Mouse (Mus musculus) Muller cell, postnatal 12 days (primary cell): ENCODE data around the gene Ankub1.

Source experiments
- DNase-seq: peaks from one replicate; pipeline ENCODE4 v3.0.0-alpha.2; 2015; ENCODE audit errors: inconsistent ontology term

The Ankub1 gene

DNA sequence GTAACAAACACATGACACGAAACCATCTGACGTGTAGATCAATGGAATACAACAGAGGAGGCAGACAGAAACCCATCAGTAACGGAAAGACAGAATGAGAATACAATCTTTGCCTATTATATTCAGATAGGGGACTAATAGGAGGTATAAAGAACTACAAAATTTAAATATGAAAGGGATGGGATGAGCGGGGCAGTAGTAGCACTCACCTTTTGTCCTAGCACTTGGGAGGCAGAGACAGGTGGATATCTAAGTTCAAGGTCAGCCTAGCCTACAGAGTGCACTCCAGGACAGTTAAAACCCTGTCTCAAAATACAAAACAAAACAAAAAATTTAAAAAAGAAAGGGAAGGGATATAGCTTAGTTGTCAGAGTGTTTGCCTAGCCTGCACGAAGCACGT, 49.4 kb downstream of the Ankub1 start:
- DNase-seq = no peak

DNA sequence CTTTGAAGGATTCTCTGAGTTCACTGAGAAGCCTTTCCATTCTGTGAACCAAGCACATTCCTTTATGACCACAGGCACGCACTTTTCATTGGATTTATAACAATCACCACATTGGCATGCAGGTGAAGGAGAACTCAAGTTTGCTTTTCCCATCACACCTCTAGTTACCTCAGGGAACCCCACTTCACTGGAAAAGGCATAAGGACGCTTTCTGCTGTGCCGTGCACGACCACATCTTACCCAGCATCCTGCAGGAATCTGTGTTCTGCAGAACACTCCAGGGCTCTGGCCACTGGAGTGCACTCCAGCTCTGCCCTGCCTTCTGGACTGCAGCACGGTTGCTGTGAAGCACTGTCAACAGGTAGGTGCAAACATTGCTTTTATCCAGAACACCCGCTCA, 55.0 kb downstream of the Ankub1 start:
- no peak for DNase-seq

DNA sequence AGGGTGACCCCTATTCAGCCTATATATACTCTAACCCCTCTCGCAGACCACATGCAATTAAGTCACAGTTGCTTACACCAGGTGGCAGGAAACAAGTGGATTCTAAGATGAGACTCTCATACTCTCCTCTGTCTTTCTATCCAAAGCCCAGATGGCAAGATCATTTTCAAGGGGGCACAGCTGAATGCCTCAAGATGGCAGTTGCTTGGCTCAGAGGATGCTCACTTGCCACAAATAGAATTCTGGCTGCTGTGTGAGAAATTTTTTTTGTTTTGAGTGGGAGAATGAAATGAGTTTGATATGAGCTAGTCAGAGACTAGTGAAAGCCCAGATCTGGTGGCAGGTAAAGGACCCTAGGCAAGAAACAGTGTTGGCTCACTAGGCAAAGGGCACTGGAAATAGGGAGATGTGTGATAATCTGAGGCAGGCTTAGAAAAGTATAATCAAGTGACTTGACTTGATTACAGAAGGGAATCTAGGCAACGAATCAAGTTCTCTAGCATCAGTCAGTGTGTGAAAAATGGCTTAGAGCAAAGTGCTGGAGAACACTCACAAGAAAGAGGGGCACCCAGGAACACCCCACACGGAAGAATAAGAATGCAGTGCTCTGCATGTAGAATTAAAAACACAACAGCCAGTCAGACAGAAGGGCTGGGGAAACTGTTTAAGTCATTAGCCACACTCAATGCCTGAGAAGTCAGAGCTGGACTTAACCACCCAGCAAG, 57.7 kb downstream of the Ankub1 start:
- DNase-seq = no peak

DNA sequence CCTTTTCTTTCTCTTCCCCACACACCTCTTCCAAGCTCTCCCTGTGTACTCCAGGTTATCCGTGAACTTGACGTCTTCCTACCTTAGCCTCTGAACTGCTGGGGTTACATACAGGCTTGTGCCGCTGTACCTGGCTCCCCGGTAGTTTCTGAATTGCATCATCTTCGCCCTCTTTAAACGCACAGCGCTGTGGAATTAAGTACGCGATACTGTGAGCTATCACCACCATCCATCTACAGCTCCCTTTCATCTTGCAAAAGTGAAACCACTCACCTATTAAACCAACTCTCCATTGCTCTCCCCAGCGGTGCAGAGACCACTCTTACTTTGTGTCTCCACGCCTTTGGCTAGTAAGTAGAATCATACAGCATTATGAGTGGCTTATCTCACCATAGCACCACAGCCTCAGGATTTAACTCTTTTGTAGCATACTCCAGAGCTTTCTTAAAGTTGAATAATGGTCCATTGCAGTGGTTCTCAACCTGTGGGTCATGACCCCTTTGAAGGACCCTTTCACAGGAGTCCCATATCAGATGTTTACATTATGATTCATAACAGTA, 65.6 kb downstream of the Ankub1 start:
- no peak for DNase-seq

DNA sequence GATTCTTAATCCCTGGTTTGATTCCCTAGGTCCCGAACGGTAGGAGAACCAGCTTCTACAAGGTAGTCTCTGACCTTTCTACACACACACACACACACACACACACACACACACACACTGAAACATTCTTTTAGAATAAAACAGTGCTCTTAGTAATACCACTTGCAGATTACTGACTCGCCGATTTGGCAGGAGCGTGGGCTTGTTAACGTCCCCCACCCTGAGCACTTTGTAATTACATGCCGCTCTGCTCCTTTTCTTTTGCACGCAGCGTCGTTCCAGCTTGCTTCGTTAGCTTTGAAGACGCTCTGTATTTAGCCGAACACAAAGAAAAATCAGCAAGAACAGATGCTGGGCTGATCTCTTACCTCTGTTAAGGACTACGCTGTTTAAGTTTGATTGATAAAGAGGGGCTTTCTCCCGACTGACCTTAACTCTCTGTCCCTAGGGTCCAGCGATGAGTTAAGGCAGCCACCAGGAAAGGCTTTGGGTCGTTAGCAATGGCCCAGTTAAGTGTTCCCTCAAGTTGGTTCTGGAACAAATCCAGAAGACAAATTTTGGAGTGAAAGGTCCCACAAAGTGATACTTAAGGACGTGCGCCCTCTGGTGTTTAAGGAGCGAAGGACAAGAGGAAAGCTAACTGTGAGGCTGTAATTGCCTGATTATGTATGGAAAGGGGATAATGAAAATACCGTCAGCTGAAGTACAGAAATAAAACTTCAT, 67.2 kb downstream of the Ankub1 start:
- peak; percentile 76 for DNase-seq

DNA sequence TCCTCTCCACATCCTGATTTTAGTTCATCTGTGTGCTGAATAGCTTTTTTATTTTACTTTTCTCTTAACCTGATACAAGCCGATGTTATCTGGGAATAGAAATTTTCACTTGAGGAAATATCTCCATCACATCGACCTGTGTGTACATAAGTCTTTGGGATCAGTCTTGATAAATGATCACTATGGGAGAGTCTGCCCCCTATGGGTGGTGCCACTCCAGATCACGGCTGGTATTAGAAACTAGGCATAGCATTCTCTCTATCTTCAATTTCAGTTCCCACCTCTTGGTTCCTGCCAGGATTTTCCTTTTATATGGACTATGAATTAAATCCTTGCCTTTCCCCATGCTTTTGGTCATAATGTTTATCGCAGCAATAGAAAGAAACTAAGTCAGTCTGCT, 72.9 kb downstream of the Ankub1 start:
- no peak for DNase-seq

DNA sequence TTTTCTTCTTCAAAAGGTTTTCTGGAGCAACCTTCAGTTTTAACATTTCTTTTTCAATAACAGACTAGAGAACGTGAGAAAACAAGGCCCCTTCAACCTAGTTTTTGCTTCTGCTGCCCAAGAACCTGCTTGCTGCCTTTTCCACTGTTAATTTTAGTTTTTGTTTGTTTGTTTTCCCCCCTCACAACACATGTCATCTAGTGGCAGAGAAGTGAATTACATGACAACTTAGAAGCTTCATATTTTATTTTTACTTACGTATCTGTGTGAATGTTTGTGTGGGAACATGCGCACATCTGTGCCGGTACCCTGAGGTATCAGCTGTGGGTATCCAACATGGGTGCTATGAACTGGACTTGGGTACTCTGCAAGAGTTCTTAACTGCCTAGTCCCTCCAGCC, 76.9 kb downstream of the Ankub1 start:
- no peak for DNase-seq

DNA sequence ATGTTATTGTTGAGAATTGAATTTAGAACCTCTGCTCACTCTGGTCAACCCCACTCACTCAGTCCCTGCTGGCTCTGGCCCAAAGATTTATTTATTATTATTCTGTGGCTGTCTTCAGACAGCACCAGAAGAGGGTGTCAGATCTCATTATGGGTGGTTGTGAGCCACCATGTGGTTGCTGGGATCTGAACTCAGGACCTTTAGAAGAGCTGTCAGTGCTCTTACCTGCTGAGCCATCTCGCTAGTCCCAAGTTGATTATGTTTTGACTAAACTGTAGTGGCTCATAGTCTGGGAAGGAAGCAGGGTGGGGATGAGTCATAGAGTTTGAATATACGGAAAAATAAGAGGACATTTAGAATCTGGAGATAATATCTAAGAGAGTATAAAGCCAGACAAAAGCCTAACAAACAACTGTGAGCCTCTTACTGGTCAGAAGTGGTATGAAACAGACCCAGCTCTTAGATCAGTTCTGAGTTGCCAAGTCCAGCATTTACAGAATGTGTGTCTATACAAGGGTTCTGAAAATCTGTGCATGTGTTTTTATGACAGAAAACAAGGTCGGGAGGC, 80.1 kb downstream of the Ankub1 start:
- DNase-seq = no peak

DNA sequence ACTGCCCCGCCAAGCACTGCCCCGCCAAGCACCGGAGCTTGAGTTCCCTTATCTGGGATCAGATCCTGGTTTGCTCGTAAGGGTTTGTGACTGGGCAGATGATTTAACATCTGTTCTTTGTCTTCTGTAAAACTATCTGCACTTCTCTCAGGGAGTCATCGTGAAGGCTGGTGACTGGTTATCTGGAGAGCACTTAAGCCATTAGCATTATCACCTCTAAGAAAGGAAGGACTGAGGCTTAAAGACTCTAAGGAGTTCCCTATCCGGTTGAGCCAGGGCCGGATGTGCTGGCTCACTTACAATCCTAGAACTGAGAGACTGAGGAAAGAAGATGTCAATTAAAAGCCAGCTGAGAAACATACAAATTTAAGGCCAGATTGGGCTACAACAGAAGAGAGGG, 80.8 kb downstream of the Ankub1 start:
- no peak for DNase-seq
